Mouse (Mus musculus): ENCODE measurements at regions not wholly inside any gene's neighbourhood (a gene's known extent, or its start where the extent isn't known, plus 50 kb on each side); places are given as distances from the start of the nearest gene placed in this dataset.

- Histone ChIP-seq H3K9me3 (replicated peaks; ENCODE audit: insufficient read depth, low read length) (no peaks in the 10 kb centered on the region), H3K79me2 (ENCODE audit: control insufficient read depth, insufficient read depth, low read length, poor library complexity) (no peaks in the 10 kb centered on the region), H3K9ac (ENCODE audit: control insufficient read depth, low read depth, low read length, poor library complexity, severe bottlenecking) (no peak overlapping the region), H3K27ac (ENCODE audit: control insufficient read depth, low read depth, low read length) (no peak overlapping the region), H3K36me3 (ENCODE audit: control insufficient read depth in 1 of 2, insufficient read depth in 2 of 2, low read length in 2 of 2) (no peaks in the 10 kb centered on the region), H3K4me3 (ENCODE audit: control insufficient read depth in 1 of 2, insufficient read depth in 1 of 2, low read depth in 2 of 2, low read length in 2 of 2) (no peak overlapping the region), H3K27me3 (ENCODE audit: control insufficient read depth in 1 of 2, insufficient read depth in 2 of 2, low read length in 2 of 2) (peaks cover 0 to 3% of the 10 kb centered on the region in 2 experiments; a peak in 1 of 4 replicates), H3K4me1 (ENCODE audit: control insufficient read depth in 1 of 2, insufficient read depth in 2 of 2, low read length in 2 of 2) (no peaks in the 10 kb centered on the region)
- no peak for DNase-seq (ENCODE audit: low read depth, low spot score)
- TF ChIP-seq RCOR1 (IDR thresholded peaks at IDR 0.05; ENCODE audit: low read depth, low read length) (no peak), POLR2AphosphoS5 (IDR thresholded peaks at IDR 0.05; ENCODE audit: borderline replicate concordance, low read depth, low read length) (no peak), BHLHE40 (IDR thresholded peaks at IDR 0.05; ENCODE audit: borderline replicate concordance, low read depth, low read length) (no peak), RAD21 (IDR thresholded peaks at IDR 0.05; ENCODE audit: low read depth, low read length) (no peak), ZNF384 (IDR thresholded peaks at IDR 0.05; ENCODE audit: low read depth, low read length) (no peak), SIN3A (IDR thresholded peaks at IDR 0.05; ENCODE audit: low read length) (no peak)
Observed at GRCm38 (mm10) chr3:61255643-61256042, 105.8 kb upstream of the Rap2b start.

- H3K36me3 ChIP-seq (ENCODE audit: control insufficient read depth in 1 of 2, insufficient read depth in 2 of 2, low read length in 2 of 2): no peaks in the 10 kb centered on the region
- H3K79me2 ChIP-seq (ENCODE audit: control insufficient read depth, insufficient read depth, low read length, poor library complexity): no peaks in the 10 kb centered on the region
- H3K4me1 ChIP-seq (ENCODE audit: control insufficient read depth in 1 of 2, insufficient read depth in 2 of 2, low read length in 2 of 2): no peaks in the 10 kb centered on the region
- no peaks in the 10 kb centered on the region for H3K27me3 ChIP-seq (ENCODE audit: control insufficient read depth in 1 of 2, insufficient read depth in 2 of 2, low read length in 2 of 2)
- peak; percentile 59 for DNase-seq (ENCODE audit: low read depth, low spot score)
- peak; percentile 75 for TF ChIP-seq ZNF384 (IDR thresholded peaks at IDR 0.05; ENCODE audit: low read depth, low read length)
- TF ChIP-seq RAD21 (IDR thresholded peaks at IDR 0.05; ENCODE audit: low read depth, low read length): peak; percentile 97
- no peak for TF ChIP-seq NRF1 (IDR thresholded peaks at IDR 0.05; ENCODE audit: insufficient read depth, low read depth, low read length, poor library complexity, severe bottlenecking)
- TF ChIP-seq SMC3 (IDR thresholded peaks at IDR 0.05; ENCODE audit: low read depth, low read length): peak; percentile 97
- no peak for TF ChIP-seq ZKSCAN1 (IDR thresholded peaks at IDR 0.05; ENCODE audit: low read depth, low read length)
- TF ChIP-seq CTCF (IDR thresholded peaks at IDR 0.05 in 2 of 3, conservative IDR thresholded peaks at IDR 0.05 in 1 of 3; ENCODE audit: control insufficient read depth in 1 of 3, insufficient read depth in 1 of 3, low read depth in 2 of 3, low read length in 3 of 3, poor library complexity in 1 of 3, severe bottlenecking in 1 of 3): peak in 2 of 3 experiments; percentile 56 to 86; a peak in 4 of 6 replicates
- peak; percentile 89 for TF ChIP-seq ZC3H11A (IDR thresholded peaks at IDR 0.05; ENCODE audit: low read depth, low read length)
- no peak overlapping the region for H3K27ac ChIP-seq (ENCODE audit: control insufficient read depth, low read depth, low read length)
- H3K9ac ChIP-seq (ENCODE audit: control insufficient read depth, low read depth, low read length, poor library complexity, severe bottlenecking): peak overlapping the region; percentile 33; the same call in 1 of the 2 replicates
- no peak overlapping the region for H3K4me3 ChIP-seq (ENCODE audit: control insufficient read depth in 1 of 2, insufficient read depth in 1 of 2, low read depth in 2 of 2, low read length in 2 of 2)
- no peaks in the 10 kb centered on the region for H3K9me3 ChIP-seq (replicated peaks; ENCODE audit: insufficient read depth, low read length)
Observed at GRCm38 (mm10) chr3:61268453-61269335, 92.7 kb upstream of the Rap2b start.

- no peak overlapping the region for H3K4me3 ChIP-seq (ENCODE audit: control insufficient read depth in 1 of 2, insufficient read depth in 1 of 2, low read depth in 2 of 2, low read length in 2 of 2)
- no peak overlapping the region for H3K9ac ChIP-seq (ENCODE audit: control insufficient read depth, low read depth, low read length, poor library complexity, severe bottlenecking)
- no peaks in the 10 kb centered on the region; a peak in 1 of 4 replicates for H3K27me3 ChIP-seq (ENCODE audit: control insufficient read depth in 1 of 2, insufficient read depth in 2 of 2, low read length in 2 of 2)
- no peaks in the 10 kb centered on the region for H3K9me3 ChIP-seq (replicated peaks; ENCODE audit: insufficient read depth, low read length)
- no peaks in the 10 kb centered on the region for H3K4me1 ChIP-seq (ENCODE audit: control insufficient read depth in 1 of 2, insufficient read depth in 2 of 2, low read length in 2 of 2)
- H3K27ac ChIP-seq (ENCODE audit: control insufficient read depth, low read depth, low read length): no peak overlapping the region
- H3K79me2 ChIP-seq (ENCODE audit: control insufficient read depth, insufficient read depth, low read length, poor library complexity): no peaks in the 10 kb centered on the region
- no peak for DNase-seq (ENCODE audit: low read depth, low spot score)
- no peaks in the 10 kb centered on the region for H3K36me3 ChIP-seq (ENCODE audit: control insufficient read depth in 1 of 2, insufficient read depth in 2 of 2, low read length in 2 of 2)
- TF ChIP-seq ZC3H11A (IDR thresholded peaks at IDR 0.05; ENCODE audit: low read depth, low read length) (no peak), MEF2A (IDR thresholded peaks at IDR 0.05; ENCODE audit: extremely low read depth, insufficient replicate concordance, low read depth, low read length, poor library complexity, severe bottlenecking) (no peak), TBP (IDR thresholded peaks at IDR 0.05; ENCODE audit: low read depth, low read length) (no peak), MAX (IDR thresholded peaks at IDR 0.05; ENCODE audit: low read length) (no peak), E2F4 (IDR thresholded peaks at IDR 0.05; ENCODE audit: borderline replicate concordance, low read depth, low read length) (no peak), MXI1 (IDR thresholded peaks at IDR 0.05; ENCODE audit: low read depth, low read length) (no peak), ZNF384 (IDR thresholded peaks at IDR 0.05; ENCODE audit: low read depth, low read length) (no peak), HCFC1 (IDR thresholded peaks at IDR 0.05; ENCODE audit: low read depth, low read length) (no peak), UBTF (IDR thresholded peaks at IDR 0.05; ENCODE audit: borderline replicate concordance, insufficient read depth, low read depth, low read length) (no peak), MAZ (IDR thresholded peaks at IDR 0.05; ENCODE audit: low read depth, low read length) (no peak), USF2 (IDR thresholded peaks at IDR 0.05; ENCODE audit: borderline replicate concordance in 1 of 2, insufficient read depth in 1 of 2, low read depth in 1 of 2, low read length in 2 of 2) (no peak), MYC (IDR thresholded peaks at IDR 0.05; ENCODE audit: low read depth, low read length) (no peak), BHLHE40 (IDR thresholded peaks at IDR 0.05; ENCODE audit: borderline replicate concordance, low read depth, low read length) (no peak)
Observed at GRCm38 (mm10) chr3:61285924-61286520, 75.4 kb upstream of the Rap2b start.

All from MEL (cell line).